Comparison of ENCODE assay signal across 8 mouse cellular contexts in the genomic region with DNA sequence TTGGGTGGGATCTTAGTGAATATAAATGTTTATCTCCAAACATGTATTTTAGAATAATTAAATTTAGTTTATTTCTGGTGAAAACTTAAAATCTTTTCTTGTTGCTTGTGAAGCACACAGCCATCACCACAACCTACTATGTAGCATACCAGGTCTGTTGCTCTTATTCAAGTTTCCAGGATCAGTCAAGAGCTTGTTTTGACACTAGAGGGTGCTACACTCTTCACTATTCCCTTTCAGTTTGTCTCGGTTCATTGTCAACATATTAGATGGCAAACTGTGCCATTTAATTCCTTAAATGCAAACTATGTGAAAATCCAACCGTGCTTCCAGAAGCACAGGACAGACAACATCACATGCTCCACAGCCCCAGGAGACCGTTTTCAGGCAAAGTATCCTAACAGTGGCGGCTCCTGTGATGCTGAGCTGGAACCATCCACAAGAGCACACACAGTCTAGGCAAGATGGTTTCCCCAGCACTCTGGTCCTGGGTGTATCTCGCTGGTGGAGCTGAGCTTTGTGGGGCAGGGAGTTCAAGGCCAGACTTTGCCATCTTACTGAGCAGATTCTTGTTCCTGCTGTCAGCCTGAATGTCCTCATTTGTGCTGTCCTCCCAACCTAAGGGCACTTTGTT. TPM values are rescaled to one million over a fixed set of nuclear protein-coding genes. Genes with fewer than 3 reads are reported as not detected.
DNase-seq lines count a peak whose midpoint lies in the region; ATAC-seq and TF ChIP-seq lines count a peak whose summit lies in the region.

No protein-coding gene starts in this region.

- no peak for TF ChIP-seq POLR2A in cortical plate, adult 2 months (IDR thresholded peaks at IDR 0.05; ENCODE audit: extremely low read depth, insufficient read depth, low read length)

- peaks cover 8% of the 10 kb centered on the region for H3K36me3 ChIP-seq in forebrain, embryonic 16.5 days (ENCODE audit: control insufficient read depth, insufficient read depth)
- H3K36me3 ChIP-seq in forebrain, embryonic 12.5 days (replicated peaks), result peaks cover 47% of the 10 kb centered on the region
- peaks cover 12% of the 10 kb centered on the region; the same call in 1 of the 2 replicates for H3K36me3 ChIP-seq in liver, postnatal 0 days (replicated peaks; ENCODE audit: insufficient read depth, low read length)

- WGBS in forebrain, embryonic 16.5 days, result 44% methylated on average over 5 of the region's 5 CpGs
- 60% methylated on average over 5 of the region's 5 CpGs for WGBS in forebrain, embryonic 12.5 days
- WGBS in liver, postnatal 0 days (ENCODE audit: insufficient replicate concordance), result 48% methylated on average over 5 of the region's 5 CpGs

- no peak overlapping the region for H3K4me2 ChIP-seq in forebrain, embryonic 16.5 days (ENCODE audit: low read length)
- no peak overlapping the region for H3K4me2 ChIP-seq in forebrain, embryonic 12.5 days
- H3K4me2 ChIP-seq in liver, postnatal 0 days (ENCODE audit: low read depth, low read length), result no peak overlapping the region

- H3K27me3 ChIP-seq in forebrain, embryonic 16.5 days (replicated peaks; ENCODE audit: control insufficient read depth, insufficient read depth, low read length), result no peaks in the 10 kb centered on the region
- no peaks in the 10 kb centered on the region for H3K27me3 ChIP-seq in forebrain, embryonic 12.5 days
- no peaks in the 10 kb centered on the region for H3K27me3 ChIP-seq in liver, postnatal 0 days (ENCODE audit: insufficient read depth, low read length)

- no peak overlapping the region for H3K9ac ChIP-seq in forebrain, embryonic 16.5 days (replicated peaks; ENCODE audit: low read depth, low read length)
- no peak overlapping the region for H3K9ac ChIP-seq in forebrain, embryonic 12.5 days
- no peak overlapping the region for H3K9ac ChIP-seq in liver, postnatal 0 days (replicated peaks)

- ATAC-seq in forebrain, embryonic 16.5 days, result peak; percentile 66
- ATAC-seq in forebrain, embryonic 12.5 days (ENCODE audit: low FRiP score), result no peak
- no peak for ATAC-seq in liver, postnatal 0 days

- H3K4me1 ChIP-seq in forebrain, embryonic 16.5 days (replicated peaks; ENCODE audit: control insufficient read depth, insufficient read depth, low read length), result no peaks in the 10 kb centered on the region
- no peaks in the 10 kb centered on the region for H3K4me1 ChIP-seq in forebrain, embryonic 12.5 days
- H3K4me1 ChIP-seq in liver, postnatal 0 days (ENCODE audit: insufficient read depth), result no peaks in the 10 kb centered on the region
- H3K4me1 ChIP-seq in cortical plate, adult 2 months (ENCODE audit: control insufficient read depth, insufficient read depth, low read length), result no peaks in the 10 kb centered on the region

- no peak overlapping the region for H3K27ac ChIP-seq in forebrain, embryonic 16.5 days (ENCODE audit: low read length)
- no peak overlapping the region for H3K27ac ChIP-seq in forebrain, embryonic 12.5 days
- no peak overlapping the region for H3K27ac ChIP-seq in liver, postnatal 0 days (ENCODE audit: low read depth)
- H3K27ac ChIP-seq in cortical plate, adult 2 months (ENCODE audit: insufficient read depth, low read length), result no peak overlapping the region

- DNase-seq in liver, postnatal 0 days, result no peak
- DNase-seq in liver, result no peak
- DNase-seq in lung, postnatal 36 days, result peak; percentile 67
- DNase-seq in spleen, postnatal 10 days (ENCODE audit: low spot score in 2 of 2), result no peak
- DNase-seq in gastrocnemius, postnatal 25 days, result no peak

- H3K4me3 ChIP-seq in forebrain, embryonic 16.5 days (replicated peaks; ENCODE audit: low read length), result no peak overlapping the region
- H3K4me3 ChIP-seq in forebrain, embryonic 12.5 days (replicated peaks), result no peak overlapping the region
- no peak overlapping the region for H3K4me3 ChIP-seq in liver, postnatal 0 days (ENCODE audit: low read depth, low read length)
- no peak overlapping the region for H3K4me3 ChIP-seq in cortical plate, adult 2 months (ENCODE audit: insufficient read depth, low read length)

- TF ChIP-seq CTCF in liver, postnatal 0 days (IDR thresholded peaks at IDR 0.05; ENCODE audit: low read depth), result peak; percentile 73
- peak; percentile 30; the same call in 1 of the 2 replicates for TF ChIP-seq CTCF in cortical plate, adult 2 months (IDR thresholded peaks at IDR 0.05; ENCODE audit: extremely low read depth, insufficient read depth, low read length)

- H3K9me3 ChIP-seq in forebrain, embryonic 16.5 days (ENCODE audit: control insufficient read depth, low read length), result no peaks in the 10 kb centered on the region
- H3K9me3 ChIP-seq in forebrain, embryonic 12.5 days, result no peaks in the 10 kb centered on the region
- H3K9me3 ChIP-seq in liver, postnatal 0 days (ENCODE audit: low read length), result no peaks in the 10 kb centered on the region

- no peak for TF ChIP-seq EP300 in liver, postnatal 0 days (IDR thresholded peaks at IDR 0.05; ENCODE audit: low read depth)

RNA-seq across cellular contexts. Expression of gene Lsm3, which starts 11.6 kb away (rescaled TPM):
- polyA plus RNA-seq in forebrain, embryonic 16.5 days (2015; fragmentation: Nextera tagmentation; extraction: Ambion mirVana), result 162 and 174 TPM in 2 replicates
- 264 and 276 TPM in 2 replicates for polyA plus RNA-seq in forebrain, embryonic 12.5 days (2016; fragmentation: Nextera tagmentation; extraction: Ambion mirVana)
- polyA plus RNA-seq in liver, postnatal 0 days (2015; fragmentation: Nextera tagmentation; extraction: Ambion mirVana), result 67.8 and 69.6 TPM in 2 replicates
- 56.9 and 60.7 TPM in 2 replicates for polyA plus RNA-seq in cortical plate, adult 2 months (2012; rRNA removed)
- total RNA-seq in gastrocnemius, postnatal 25 days (2021), result 10 to 100 TPM; 35.6 to 36.4 TPM

RNA-seq across cellular contexts. Expression of gene Xpc, which starts 11.7 kb away (rescaled TPM):
- 20.1 and 21.3 TPM in 2 replicates for polyA plus RNA-seq in forebrain, embryonic 16.5 days (2015; fragmentation: Nextera tagmentation; extraction: Ambion mirVana)
- 24.4 and 26.7 TPM in 2 replicates for polyA plus RNA-seq in forebrain, embryonic 12.5 days (2016; fragmentation: Nextera tagmentation; extraction: Ambion mirVana)
- 6.3 and 6.7 TPM in 2 replicates for polyA plus RNA-seq in liver, postnatal 0 days (2015; fragmentation: Nextera tagmentation; extraction: Ambion mirVana)
- 12.5 and 13.6 TPM in 2 replicates for polyA plus RNA-seq in cortical plate, adult 2 months (2012; rRNA removed)
- total RNA-seq in gastrocnemius, postnatal 25 days (2021), result 1 to 10 TPM; 6.4 to 6.9 TPM

RNA-seq across cellular contexts. Expression of gene Tmem43, which starts 53.8 kb away (rescaled TPM):
- polyA plus RNA-seq in forebrain, embryonic 16.5 days (2015; fragmentation: Nextera tagmentation; extraction: Ambion mirVana), result 60.6 and 63.2 TPM in 2 replicates
- polyA plus RNA-seq in forebrain, embryonic 12.5 days (2016; fragmentation: Nextera tagmentation; extraction: Ambion mirVana), result 60.8 and 68.8 TPM in 2 replicates
- polyA plus RNA-seq in liver, postnatal 0 days (2015; fragmentation: Nextera tagmentation; extraction: Ambion mirVana), result 6.9 and 8.1 TPM in 2 replicates
- 30.8 and 33.3 TPM in 2 replicates for polyA plus RNA-seq in cortical plate, adult 2 months (2012; rRNA removed)
- 10 to 100 TPM; 22.7 to 39.4 TPM for total RNA-seq in gastrocnemius, postnatal 25 days (2021)

RNA-seq across cellular contexts. Expression of gene Chchd4, which starts 54.0 kb away (rescaled TPM):
- polyA plus RNA-seq in forebrain, embryonic 16.5 days (2015; fragmentation: Nextera tagmentation; extraction: Ambion mirVana), result 33.7 and 40.4 TPM in 2 replicates
- polyA plus RNA-seq in forebrain, embryonic 12.5 days (2016; fragmentation: Nextera tagmentation; extraction: Ambion mirVana), result 23.9 and 24.2 TPM in 2 replicates
- 10.7 and 11.3 TPM in 2 replicates for polyA plus RNA-seq in liver, postnatal 0 days (2015; fragmentation: Nextera tagmentation; extraction: Ambion mirVana)
- polyA plus RNA-seq in cortical plate, adult 2 months (2012; rRNA removed), result 16.8 and 18.6 TPM in 2 replicates
- 1 to 10 TPM; 8.6 to 8.7 TPM for total RNA-seq in gastrocnemius, postnatal 25 days (2021)
